Mouse (Mus musculus): Measurements from ENCODE around the gene Clmn.
"Not testable (repeated sequence)": the region's sequence is repeated elsewhere in the genome, so short reads cannot be mapped to it uniquely, and the experiment has no call there.

The Clmn gene

GRCm38 (mm10) chr12:104748946-104749345, 115.9 kb downstream of the Clmn start:
- no peak for DNase-seq

- DNase-seq = no peak
Observed at GRCm38 (mm10) chr12:104747252-104747651, 117.6 kb downstream of the Clmn start.

GRCm38 (mm10) chr12:104746601-104747000, 118.3 kb downstream of the Clmn start:
- DNase-seq = no peak

GRCm38 (mm10) chr12:104743687-104744086, 121.2 kb downstream of the Clmn start:
- no peak for DNase-seq

- no peak for DNase-seq
Observed at GRCm38 (mm10) chr12:104742247-104742646, 122.6 kb downstream of the Clmn start.

- DNase-seq = no peak
Observed at GRCm38 (mm10) chr12:104740841-104741787, 123.8 kb downstream of the Clmn start.

- DNase-seq = no peak
Observed at GRCm38 (mm10) chr12:104738931-104739330, 125.9 kb downstream of the Clmn start.

GRCm38 (mm10) chr12:104738446-104738845, 126.4 kb downstream of the Clmn start:
- no peak for DNase-seq

- DNase-seq = no peak
Observed at GRCm38 (mm10) chr12:104737666-104738065, 127.2 kb downstream of the Clmn start.

GRCm38 (mm10) chr12:104735993-104736395, 128.9 kb downstream of the Clmn start:
- DNase-seq = no peak

GRCm38 (mm10) chr12:104733165-104733564, 131.7 kb downstream of the Clmn start:
- no peak for DNase-seq

- DNase-seq = no peak
Observed at GRCm38 (mm10) chr12:104731782-104732181, 133.1 kb downstream of the Clmn start.

- DNase-seq = not testable (repeated sequence)
Observed at GRCm38 (mm10) chr12:104726436-104726835, 138.4 kb downstream of the Clmn start.

GRCm38 (mm10) chr12:104722056-104722455, 142.8 kb downstream of the Clmn start:
- DNase-seq = no peak

GRCm38 (mm10) chr12:104721011-104721410, 143.9 kb downstream of the Clmn start:
- no peak for DNase-seq

GRCm38 (mm10) chr12:104718956-104719355, 145.9 kb downstream of the Clmn start:
- DNase-seq = no peak

- no peak for DNase-seq
Observed at GRCm38 (mm10) chr12:104716409-104716808, 148.5 kb downstream of the Clmn start.

GRCm38 (mm10) chr12:104715453-104715852, 149.4 kb downstream of the Clmn start:
- DNase-seq = no peak
